Mouse (Mus musculus): ENCODE measurements around the gene Ssr1.

DNA sequence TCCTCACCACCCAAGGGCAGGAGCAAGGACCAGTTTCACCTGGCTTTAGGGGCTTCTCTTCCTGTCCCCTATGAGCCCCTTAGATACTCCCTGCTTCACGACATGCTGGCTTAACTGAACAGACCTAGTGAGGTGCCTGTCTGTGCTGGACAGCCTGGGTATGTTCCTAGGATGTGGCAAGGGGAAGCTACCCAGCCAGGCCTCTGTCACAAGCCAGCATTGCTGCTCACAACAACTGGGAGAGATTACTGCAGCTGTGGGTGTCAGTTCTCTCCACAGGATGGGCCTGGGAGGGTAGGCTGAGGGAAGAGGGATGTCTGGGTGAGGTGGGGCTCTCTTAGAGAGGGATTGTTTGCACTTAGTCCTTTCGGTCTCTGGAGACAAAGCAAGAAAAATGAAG is 73.3 kb downstream of the Ssr1 start:
- TF ChIP-seq EP300 (IDR thresholded peaks at IDR 0.05; ENCODE audit: low read depth) (no peak), CTCF (IDR thresholded peaks at IDR 0.05; ENCODE audit: low read depth) (no peak)
